Mouse (Mus musculus) embryonic facial prominence, embryonic 11.5 days (tissue): ENCODE measurements at regions not wholly inside any gene's neighbourhood (a gene's known extent, or its start where the extent isn't known, plus 50 kb on each side); places are given as distances from the start of the nearest gene placed in this dataset.

Experiments
- ATAC-seq: fragments of 200-750 bp; cut with Nextera tagmentation; replicated peaks from 2 replicates; pipeline ENCODE4 v1.8.0; 2017; ENCODE audit warnings: low read depth; ENCODE audit not compliant: insufficient number of reproducible peaks, low FRiP score, low TSS enrichment
- DNase-seq: peaks from one replicate; pipeline ENCODE4 v3.0.0-alpha.2; 2015; ENCODE audit warnings: low spot score
- H3K27ac ChIP-seq: fragments of 300-500 bp; sonication (generic); replicated peaks from 2 replicates; pipeline ENCODE4 v1.5.1; 2014; ENCODE audit warnings: mild to moderate bottlenecking, low read depth, low read length, control low read depth
- H3K27me3 ChIP-seq: fragments of 300-500 bp; sonication (generic); 2 replicates; pipeline ENCODE4 v1.6.1; 2014; ENCODE audit warnings: mild to moderate bottlenecking, low read length, moderate library complexity, mixed read lengths; ENCODE audit not compliant: control insufficient read depth, insufficient read depth
- H3K36me3 ChIP-seq: fragments of 300-500 bp; sonication (generic); replicated peaks from 2 replicates; pipeline ENCODE4 v1.6.1; 2014; ENCODE audit warnings: low read depth, mild to moderate bottlenecking, low read length, moderate library complexity, mixed read lengths; ENCODE audit not compliant: control insufficient read depth, insufficient read depth
- H3K4me1 ChIP-seq: fragments of 300-500 bp; sonication (generic); 2 replicates; pipeline ENCODE4 v1.6.1; 2014; ENCODE audit warnings: low read length, mixed read lengths; ENCODE audit not compliant: control insufficient read depth, insufficient read depth
- H3K4me2 ChIP-seq: fragments of 300-500 bp; sonication (generic); 2 replicates; pipeline ENCODE4 v1.6.1; 2014; ENCODE audit warnings: low read depth, mild to moderate bottlenecking, control low read depth, low read length, moderate library complexity
- H3K4me3 ChIP-seq: fragments of 300-500 bp; sonication (generic); 2 replicates; pipeline ENCODE4 v1.5.1; 2014; ENCODE audit warnings: low read depth, low read length, control low read depth
- H3K9ac ChIP-seq: fragments of 300-500 bp; sonication (generic); replicated peaks from 2 replicates; pipeline ENCODE4 v1.6.1; 2014; ENCODE audit warnings: mild to moderate bottlenecking, control low read depth, low read length
- H3K9me3 ChIP-seq: fragments of 300-500 bp; sonication (generic); replicated peaks from 2 replicates; pipeline ENCODE4 v1.6.1; 2016; ENCODE audit warnings: mild to moderate bottlenecking, low read length, inconsistent platforms, mixed read lengths; ENCODE audit not compliant: control insufficient read depth
- WGBS: fragments of 180-500 bp; shearing (Covaris S2); extraction: QIAGEN DNeasy Blood & Tissue Kit; methylation state at CpG from one replicate; pipeline ENCODE4 v1.1.7; 2014; 5-methylcytosine and 5-hydroxymethylcytosine counted together

DNA sequence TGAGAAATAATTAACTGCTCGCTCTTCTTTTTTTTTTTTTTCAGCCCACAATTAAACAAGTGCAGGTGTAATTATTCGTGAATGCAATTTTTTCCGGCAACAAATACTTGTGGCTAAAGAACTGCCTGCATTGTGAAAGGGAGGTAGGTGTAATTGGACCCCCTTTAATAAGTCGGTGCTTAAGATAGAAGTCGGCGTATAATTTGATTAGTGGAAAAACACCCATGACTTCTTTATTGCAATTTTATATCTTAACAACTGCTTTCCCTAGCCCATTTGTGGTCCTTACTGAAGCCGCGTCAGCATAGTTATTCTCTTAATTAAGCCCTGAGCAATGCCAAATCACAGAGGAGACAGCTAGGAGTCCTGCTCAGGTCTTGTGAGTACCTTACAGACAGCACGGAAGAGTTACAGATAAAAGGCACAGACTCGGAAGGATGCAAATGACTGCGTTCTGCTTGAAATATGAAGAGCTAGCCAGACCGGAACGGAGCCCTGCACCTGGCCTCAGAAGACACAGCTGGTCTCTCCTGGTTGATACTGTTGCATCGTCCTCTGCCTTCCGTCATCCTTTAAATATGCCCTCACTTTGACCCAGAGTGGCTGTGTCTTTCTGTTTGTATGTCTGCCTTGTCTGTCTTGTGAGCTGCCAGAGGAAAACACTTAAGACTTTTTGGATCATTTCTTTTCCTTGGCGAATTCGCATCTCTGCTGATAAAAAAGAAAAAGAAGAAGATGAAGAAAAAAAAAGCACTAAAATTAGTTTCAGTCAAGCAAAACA is 69.5 kb upstream of the Cpm start:
- Histone ChIP-seq H3K36me3 (no peaks in the 10 kb centered on the region), H3K4me1 (no peaks in the 10 kb centered on the region), H3K27me3 (no peaks in the 10 kb centered on the region), H3K27ac (no peak overlapping the region), H3K4me2 (no peak overlapping the region), H3K9ac (no peak overlapping the region), H3K4me3 (no peak overlapping the region), H3K9me3 (no peaks in the 10 kb centered on the region)
- 60% methylated on average over 17 of the region's 17 CpGs for WGBS
- DNase-seq: no peak
- no peak for ATAC-seq

DNA sequence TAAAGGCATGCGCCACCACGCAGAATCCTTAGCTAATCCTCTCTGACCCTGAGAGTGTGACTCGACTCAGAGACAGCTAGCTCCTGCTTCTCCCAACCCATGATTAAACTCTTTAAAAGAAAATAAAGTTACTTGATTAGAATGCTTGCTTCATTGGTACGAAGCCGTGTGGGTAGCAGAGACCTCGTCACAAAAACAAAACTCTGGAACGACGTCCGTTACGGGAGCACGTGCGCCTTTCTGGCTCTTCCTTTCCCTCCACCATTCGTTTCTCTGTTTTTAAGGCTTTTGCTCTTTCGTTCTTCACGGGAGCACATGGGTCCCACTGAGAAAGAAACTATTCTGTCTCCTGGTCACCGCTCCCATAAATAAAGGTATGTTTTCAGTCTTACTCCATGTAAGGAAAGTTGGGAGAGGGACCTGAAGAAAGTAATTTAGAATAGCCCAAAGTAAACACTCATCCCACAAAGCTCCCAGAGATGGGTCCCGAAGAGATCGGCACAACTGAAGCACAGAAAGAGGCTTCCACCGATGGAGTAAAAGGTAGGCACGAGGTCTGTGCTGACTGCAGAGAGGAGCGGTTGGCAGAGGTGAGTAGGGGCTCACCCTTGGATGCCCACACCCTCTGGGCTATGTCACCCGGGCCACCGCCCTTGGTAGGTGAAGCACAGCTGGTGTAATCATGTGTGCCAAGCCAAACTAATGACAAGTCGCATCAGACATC is 70.2 kb upstream of the Cpm start:
- no peak for DNase-seq
- H3K4me3 ChIP-seq: no peak overlapping the region
- no peaks in the 10 kb centered on the region for H3K9me3 ChIP-seq
- no peak overlapping the region for H3K9ac ChIP-seq
- no peak overlapping the region for H3K27ac ChIP-seq
- H3K36me3 ChIP-seq: no peaks in the 10 kb centered on the region
- no peak overlapping the region for H3K4me2 ChIP-seq
- no peak for ATAC-seq
- H3K27me3 ChIP-seq: no peaks in the 10 kb centered on the region
- no peaks in the 10 kb centered on the region for H3K4me1 ChIP-seq
- 90% methylated on average over 24 of the region's 24 CpGs for WGBS

DNA sequence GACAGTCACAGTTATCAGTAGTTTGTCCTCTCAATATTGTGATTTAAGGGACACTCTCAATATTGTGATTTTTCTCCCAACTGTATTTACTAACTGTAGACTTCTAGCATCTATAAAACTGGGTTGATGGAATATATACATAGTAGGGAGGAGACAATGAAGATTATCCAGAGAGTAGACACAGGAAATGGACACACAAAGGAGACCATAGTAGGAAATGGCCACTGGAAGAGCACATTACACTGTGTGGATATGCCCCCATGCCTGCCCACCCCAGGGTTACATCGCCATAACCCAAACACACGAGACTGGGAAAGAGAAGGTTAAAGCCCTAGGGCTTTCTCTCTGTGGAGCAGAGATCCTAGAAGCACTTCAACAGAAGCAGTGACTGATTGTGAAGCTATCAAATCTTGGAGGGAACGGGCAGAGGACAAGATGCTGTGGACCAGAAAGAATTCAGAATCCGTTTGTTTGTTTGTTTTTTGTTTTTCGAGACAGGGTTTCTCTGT is 71.0 kb upstream of the Cpm start:
- no peaks in the 10 kb centered on the region for H3K4me1 ChIP-seq
- H3K9me3 ChIP-seq: no peaks in the 10 kb centered on the region
- H3K4me2 ChIP-seq: no peak overlapping the region
- no peaks in the 10 kb centered on the region for H3K27me3 ChIP-seq
- DNase-seq: no peak
- ATAC-seq: no peak
- no peaks in the 10 kb centered on the region for H3K36me3 ChIP-seq
- H3K27ac ChIP-seq: no peak overlapping the region
- WGBS: 77% methylated on average over 5 of the region's 5 CpGs
- no peak overlapping the region for H3K9ac ChIP-seq
- H3K4me3 ChIP-seq: no peak overlapping the region

GRCm38 (mm10) chr10:117557666-117558065 is 71.6 kb upstream of the Cpm start:
- DNase-seq (no peak), ATAC-seq (no peak)
- H3K4me1 ChIP-seq: no peaks in the 10 kb centered on the region
- no peak overlapping the region for H3K27ac ChIP-seq
- no peaks in the 10 kb centered on the region for H3K27me3 ChIP-seq
- H3K9ac ChIP-seq: no peak overlapping the region
- no peak overlapping the region for H3K4me3 ChIP-seq
- 94% methylated on average over 1 of the region's 1 CpGs for WGBS
- H3K36me3 ChIP-seq: no peaks in the 10 kb centered on the region
- H3K4me2 ChIP-seq: no peak overlapping the region
- no peaks in the 10 kb centered on the region for H3K9me3 ChIP-seq

DNA sequence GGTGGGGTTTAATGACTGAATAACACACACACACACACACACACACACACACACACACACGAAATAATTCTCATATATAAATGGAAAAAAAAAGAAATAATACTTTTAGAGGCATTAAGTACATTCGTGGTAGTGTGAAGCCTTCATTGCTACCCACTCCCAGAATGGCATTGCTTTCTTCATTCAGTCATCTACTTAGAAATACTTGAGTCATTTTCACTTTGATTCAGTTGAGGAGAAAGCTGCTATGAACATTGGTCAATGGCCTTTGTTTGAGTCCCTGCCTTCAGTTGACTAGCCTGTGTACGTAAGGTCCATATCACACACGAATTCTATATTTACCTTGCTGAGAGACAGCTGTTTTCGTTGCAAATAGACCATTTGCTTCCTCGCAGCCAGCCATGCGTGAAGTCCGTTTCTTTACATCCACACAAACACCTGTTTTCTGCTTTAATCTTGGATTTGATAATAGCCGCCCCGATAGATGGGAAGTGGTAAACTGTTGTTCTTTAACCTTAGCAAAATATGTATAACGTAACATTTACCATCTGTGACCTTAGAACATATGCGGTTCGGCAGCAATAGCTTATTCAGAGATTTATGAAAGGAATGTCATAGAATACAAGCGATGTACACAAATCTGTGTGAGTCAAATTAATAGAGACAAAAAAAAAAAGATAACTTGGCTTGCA is 72.3 kb upstream of the Cpm start:
- no peak for DNase-seq
- Histone ChIP-seq H3K27ac (no peak overlapping the region), H3K9ac (no peak overlapping the region), H3K4me1 (no peaks in the 10 kb centered on the region), H3K4me3 (no peak overlapping the region), H3K27me3 (no peaks in the 10 kb centered on the region), H3K36me3 (no peaks in the 10 kb centered on the region), H3K4me2 (no peak overlapping the region), H3K9me3 (no peaks in the 10 kb centered on the region)
- 75% methylated on average over 14 of the region's 14 CpGs for WGBS
- no peak for ATAC-seq

DNA sequence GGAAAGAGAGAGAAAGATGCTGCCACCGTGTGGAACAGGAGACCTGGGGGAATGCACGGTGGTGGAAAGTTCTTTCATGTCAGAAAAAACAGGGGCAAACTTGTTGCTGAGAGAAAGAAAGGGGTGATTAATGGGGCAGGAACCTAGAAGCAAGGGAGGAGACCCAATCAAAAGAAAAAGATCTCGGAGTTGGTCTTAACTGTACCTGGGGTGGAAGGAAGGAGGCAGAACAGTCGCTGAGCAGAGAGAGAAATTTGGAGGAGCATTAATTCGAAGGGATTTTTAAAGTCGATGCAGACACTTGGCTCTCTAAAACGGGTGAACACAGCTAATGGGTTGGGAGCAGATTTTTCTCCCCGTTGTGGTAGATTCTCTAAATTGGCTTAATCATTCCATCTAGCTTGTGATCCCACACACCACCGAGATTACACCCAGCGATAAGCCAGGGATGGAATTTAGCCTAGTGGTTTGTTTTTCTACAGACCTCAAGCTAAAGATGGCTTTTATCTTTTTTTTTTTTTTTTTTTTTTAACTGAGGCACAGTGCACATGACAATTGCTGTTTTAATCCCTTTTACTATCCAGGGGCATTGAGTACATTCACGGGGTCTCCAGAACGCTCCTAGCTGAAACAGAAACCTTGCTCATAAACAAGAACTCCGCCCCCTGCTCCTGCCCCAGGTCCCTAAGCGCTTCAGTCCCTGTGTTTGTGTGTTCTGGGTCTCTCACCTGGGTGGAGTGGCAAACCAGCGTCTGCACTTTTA is 73.1 kb upstream of the Cpm start:
- Histone ChIP-seq H3K27ac (no peak overlapping the region), H3K9ac (no peak overlapping the region), H3K4me3 (no peak overlapping the region), H3K9me3 (no peaks in the 10 kb centered on the region), H3K36me3 (no peaks in the 10 kb centered on the region), H3K27me3 (no peaks in the 10 kb centered on the region), H3K4me2 (no peak overlapping the region), H3K4me1 (no peaks in the 10 kb centered on the region)
- no peak for DNase-seq
- no peak for ATAC-seq
- 46% methylated on average over 15 of the region's 15 CpGs for WGBS

DNA sequence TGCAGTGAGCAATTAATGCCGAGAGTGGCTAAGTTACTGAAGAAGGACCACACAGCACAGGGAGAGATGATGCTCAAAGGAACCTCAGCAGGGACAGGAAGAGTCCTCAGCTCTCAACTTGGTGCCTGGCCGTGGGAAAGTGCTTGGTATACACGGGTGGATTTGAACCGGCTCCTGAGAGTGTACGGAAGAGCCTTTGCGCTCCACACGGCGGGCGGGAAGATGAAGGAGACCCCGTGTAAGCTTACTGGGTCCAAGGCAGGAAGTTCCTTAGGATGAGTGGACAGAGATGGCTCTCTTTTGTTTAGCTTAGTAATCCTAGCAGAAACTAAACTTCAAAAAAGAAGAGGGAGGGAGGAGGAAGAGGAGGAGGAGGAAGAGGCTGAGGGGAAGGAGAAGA is 73.8 kb upstream of the Cpm start:
- no peak for DNase-seq
- Histone ChIP-seq H3K27me3 (no peaks in the 10 kb centered on the region), H3K4me2 (no peak overlapping the region), H3K9ac (no peak overlapping the region), H3K4me1 (no peaks in the 10 kb centered on the region), H3K27ac (no peak overlapping the region), H3K4me3 (no peak overlapping the region), H3K9me3 (no peaks in the 10 kb centered on the region), H3K36me3 (no peaks in the 10 kb centered on the region)
- no peak for ATAC-seq
- 84% methylated on average over 10 of the region's 10 CpGs for WGBS
